Mouse (Mus musculus) gastrocnemius, adult 18-20 months (tissue): ENCODE data around the gene Esrrb. TPM values are rescaled to one million over a fixed set of nuclear protein-coding genes. Genes with fewer than 3 reads are reported as not detected.

Experiments used
- DNase-seq: peaks from one replicate; pipeline ENCODE4 v3.0.0; 2021; ENCODE audit warnings: low spot score
- total RNA-seq, 2 experiments: library from RNA; stranded (reverse); gene quantifications; 2 replicates each; pipeline ENCODE4 v1.2.3; 2021

Esrrb gene
- total RNA-seq, 2 experiments from 2014 or later = 5.8 to 9.9 TPM

DNA sequence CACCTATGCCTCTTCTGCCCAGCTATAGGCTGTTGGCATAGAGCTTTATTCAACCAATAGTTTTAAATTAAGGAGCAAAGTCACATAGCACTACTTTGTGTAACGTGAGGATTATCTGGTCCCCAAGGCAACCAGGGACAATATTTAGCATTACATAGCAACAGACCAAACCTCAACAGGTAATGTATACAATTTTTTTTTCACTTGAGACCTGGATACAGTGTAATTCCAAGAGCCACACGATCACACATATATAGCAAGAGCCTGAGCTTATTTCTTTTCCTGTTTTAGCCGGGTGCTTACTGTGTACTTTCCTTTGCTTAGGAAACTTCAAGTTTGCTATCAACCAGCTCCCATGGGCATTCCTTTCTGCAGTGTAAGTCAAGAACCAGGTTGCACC, 201.8 kb downstream of the Esrrb start:
- DNase-seq = no peak

DNA sequence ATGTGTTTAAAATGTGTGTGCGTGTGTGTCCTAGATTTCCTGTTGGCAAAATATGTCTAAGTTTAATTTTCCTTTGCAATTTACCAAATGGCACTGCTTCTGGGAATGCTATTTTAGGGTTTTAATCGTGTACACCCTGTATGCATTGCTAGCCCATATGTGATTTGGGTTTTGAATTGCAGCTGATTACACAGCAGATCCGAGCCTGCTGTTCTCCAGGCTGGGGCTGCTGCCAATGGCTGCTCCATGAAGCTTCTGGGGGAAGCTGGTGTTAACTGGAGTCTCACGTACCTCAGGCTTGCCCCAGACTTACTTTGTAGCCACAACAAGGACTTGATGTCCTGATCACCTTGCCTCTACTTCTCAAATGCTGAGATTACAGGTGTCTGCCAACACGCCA, 205.1 kb downstream of the Esrrb start:
- no peak for DNase-seq

Other genes with a start within 250 kb of the Esrrb start
- 10 to 100 TPM; 12.2 to 12.5 TPM for gene Gpatch2l, start 119.3 kb upstream of the Esrrb start, total RNA-seq